Comparison of ENCODE assay signal across 9 mouse cellular contexts in the genomic region with DNA sequence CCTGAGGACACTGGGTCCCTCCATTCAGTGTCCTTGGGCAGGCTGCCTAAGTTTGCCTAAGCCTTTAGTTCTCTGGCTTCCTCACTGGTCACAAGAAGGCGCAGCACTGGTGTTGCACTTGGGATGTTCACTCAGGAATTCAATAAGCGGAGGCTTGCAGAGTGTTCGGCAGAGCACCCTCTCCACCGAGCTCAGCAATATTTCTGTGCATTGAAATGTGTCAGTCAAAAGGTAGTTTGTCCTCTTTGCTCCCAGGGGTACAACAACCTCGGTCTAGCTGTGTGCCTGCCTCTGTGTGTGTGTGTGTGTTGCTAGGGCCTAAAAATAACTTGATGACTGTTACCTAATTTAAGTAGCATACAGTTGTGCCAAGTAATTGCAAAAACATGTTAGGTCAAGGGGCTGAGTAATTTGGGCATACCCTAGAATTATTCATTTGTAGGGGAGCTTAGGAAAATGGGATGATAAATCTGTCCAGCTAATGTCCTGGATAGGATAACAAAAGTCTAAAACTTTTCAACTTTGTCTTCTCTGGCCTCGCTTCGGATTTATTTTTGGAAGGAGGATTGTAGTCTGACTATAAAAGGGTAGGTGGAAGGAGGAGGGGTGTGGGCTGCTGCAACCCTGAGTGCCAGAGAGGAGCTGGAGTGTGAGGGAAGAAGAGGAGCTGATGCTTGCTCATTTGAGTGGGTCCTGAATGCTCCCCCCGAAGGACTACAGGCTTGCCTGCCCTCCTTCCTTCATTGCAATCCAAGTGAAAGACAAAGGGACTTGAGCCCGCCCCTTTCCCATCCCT. TPM values are rescaled to one million over a fixed set of nuclear protein-coding genes. Genes with fewer than 3 reads are reported as not detected.
A peak's percentile ranks its signal among the peaks of the same experiment; 100 is the strongest.
DNase-seq lines count a peak whose midpoint lies in the region; ATAC-seq and TF ChIP-seq lines count a peak whose summit lies in the region.
"Had no signal": no experiment of that assay in that cellular context is flagged by ENCODE, and none has a peak within 500 bp of the region (broad histone marks: within the 10 kb centered on the region; RNA-seq: fewer than 3 reads in every experiment).

No protein-coding gene starts in this region.

- H3K36me3 ChIP-seq in intestine, embryonic 14.5 days (ENCODE audit: control insufficient read depth, insufficient read depth, low read length) = peaks cover 11% of the 10 kb centered on the region; the same call in 1 of the 2 replicates
- peaks cover 3% of the 10 kb centered on the region; the same call in 1 of the 2 replicates for H3K36me3 ChIP-seq in intestine, postnatal 0 days (ENCODE audit: control insufficient read depth, insufficient read depth)
- peaks cover 23% of the 10 kb centered on the region for H3K36me3 ChIP-seq in heart, embryonic 10.5 days
- no peaks in the 10 kb centered on the region for H3K36me3 ChIP-seq in lung, embryonic 15.5 days
- H3K36me3 ChIP-seq: G1E had no signal

- H3K4me1 ChIP-seq in intestine, embryonic 14.5 days (replicated peaks; ENCODE audit: control insufficient read depth, insufficient read depth, low read length) = peaks cover 6% of the 10 kb centered on the region; the same call in 1 of the 2 replicates
- no peaks in the 10 kb centered on the region for H3K4me1 ChIP-seq in intestine, postnatal 0 days (replicated peaks; ENCODE audit: control insufficient read depth, insufficient read depth, low read length)
- H3K4me1 ChIP-seq in heart, embryonic 10.5 days = peaks cover 48% of the 10 kb centered on the region
- peaks cover 10% of the 10 kb centered on the region; the same call in 1 of the 2 replicates for H3K4me1 ChIP-seq in lung, embryonic 15.5 days

- ATAC-seq in intestine, embryonic 14.5 days (replicated peaks; ENCODE audit: low FRiP score, low TSS enrichment, low read depth) = 0 out of 2 replicates have a peak, but pooled peaks have one; percentile 8
- no peak for ATAC-seq in intestine, postnatal 0 days
- ATAC-seq in lung, embryonic 15.5 days (ENCODE audit: borderline replicate concordance, extremely low read depth, low FRiP score, low TSS enrichment) = peak; percentile 62; the same call in 1 of the 2 replicates

- WGBS in intestine, embryonic 14.5 days = 51% methylated on average over 9 of the region's 9 CpGs
- WGBS in intestine, postnatal 0 days = 63% methylated on average over 9 of the region's 9 CpGs
- WGBS in heart, embryonic 10.5 days = 38% methylated on average over 9 of the region's 9 CpGs
- 54% methylated on average over 9 of the region's 9 CpGs for WGBS in lung, embryonic 15.5 days

- H3K4me2 ChIP-seq in intestine, embryonic 14.5 days (ENCODE audit: low read length) = peak overlapping the region; percentile 16
- no peak overlapping the region; the same call in 1 of the 2 replicates for H3K4me2 ChIP-seq in intestine, postnatal 0 days (replicated peaks; ENCODE audit: low read depth)
- H3K4me2 ChIP-seq in lung, embryonic 15.5 days = 0 out of 2 replicates have a peak overlapping the region, but pooled peaks have one; percentile 2

- no peak for TF ChIP-seq CTCF in intestine, postnatal 0 days (IDR thresholded peaks at IDR 0.05; ENCODE audit: low read depth)

- peak overlapping the region; percentile 77 for H3K27ac ChIP-seq in intestine, embryonic 14.5 days (ENCODE audit: low read depth)
- H3K27ac ChIP-seq in intestine, postnatal 0 days (ENCODE audit: low read depth, low read length) = no peak overlapping the region
- H3K27ac ChIP-seq in heart, embryonic 10.5 days = peak overlapping the region; percentile 88
- no peak overlapping the region for H3K27ac ChIP-seq in lung, embryonic 15.5 days

- H3K9ac ChIP-seq in intestine, embryonic 14.5 days (ENCODE audit: low read length) = peak overlapping the region; percentile 15; the same call in 1 of the 2 replicates
- no peak overlapping the region for H3K9ac ChIP-seq in intestine, postnatal 0 days (ENCODE audit: low read depth, low read length)
- no peak overlapping the region for H3K9ac ChIP-seq in lung, embryonic 15.5 days

- H3K4me3 ChIP-seq in intestine, embryonic 14.5 days (ENCODE audit: low read depth, low read length) = 0 out of 2 replicates have a peak overlapping the region, but pooled peaks have one; percentile 2
- H3K4me3 ChIP-seq in intestine, postnatal 0 days (ENCODE audit: low read depth, low read length) = no peak overlapping the region
- H3K4me3 ChIP-seq in heart, embryonic 10.5 days = peak overlapping the region; percentile 22; the same call in 1 of the 2 replicates
- H3K4me3 ChIP-seq in lung, embryonic 15.5 days = no peak overlapping the region

- H3K9me3 ChIP-seq in intestine, embryonic 14.5 days (ENCODE audit: control insufficient read depth, low read length) = no peaks in the 10 kb centered on the region
- no peaks in the 10 kb centered on the region for H3K9me3 ChIP-seq in intestine, postnatal 0 days (ENCODE audit: control insufficient read depth)
- H3K9me3 ChIP-seq in heart, embryonic 10.5 days = no peaks in the 10 kb centered on the region
- no peaks in the 10 kb centered on the region for H3K9me3 ChIP-seq in lung, embryonic 15.5 days

- no peaks in the 10 kb centered on the region for H3K27me3 ChIP-seq in intestine, embryonic 14.5 days (replicated peaks; ENCODE audit: control insufficient read depth, insufficient read depth, low read length)
- no peaks in the 10 kb centered on the region for H3K27me3 ChIP-seq in intestine, postnatal 0 days (replicated peaks; ENCODE audit: control insufficient read depth, insufficient read depth, low read length)
- H3K27me3 ChIP-seq in heart, embryonic 10.5 days (ENCODE audit: insufficient read depth, poor library complexity, severe bottlenecking) = no peaks in the 10 kb centered on the region
- H3K27me3 ChIP-seq in lung, embryonic 15.5 days = no peaks in the 10 kb centered on the region

- no peak for DNase-seq in intestine, embryonic 14.5 days (ENCODE audit: low spot score)
- DNase-seq in adrenal gland, adult (ENCODE audit: inconsistent age in 2 of 2, low spot score in 1 of 2) = peak; percentile 88 to 94
- DNase-seq in heart, embryonic 10.5 days (ENCODE audit: low spot score) = no peak
- no peak for DNase-seq in right cerebral cortex, postnatal 14 days
- no peak for DNase-seq in T-cell, adult 2 months (ENCODE audit: low spot score)
- DNase-seq in cerebellum, adult 11-12 months = no peak

RNA-seq across cellular contexts. Expression of a gene that starts 7.9 kb away (rescaled TPM):
- polyA plus RNA-seq in intestine, embryonic 14.5 days (2014; fragmentation: Nextera tagmentation; extraction: Ambion mirVana) = 0.93 and 1.6 TPM in 2 replicates
- polyA plus RNA-seq in intestine, postnatal 0 days (2015; fragmentation: Nextera tagmentation; extraction: Ambion mirVana) = 1.2 and 1.5 TPM in 2 replicates
- 1.1 and 1.3 TPM in 2 replicates for polyA plus RNA-seq in heart, embryonic 10.5 days (2016; fragmentation: Nextera tagmentation; extraction: Ambion mirVana)
- 1.1 and 1.5 TPM in 2 replicates for polyA plus RNA-seq in lung, embryonic 15.5 days (2015; fragmentation: Nextera tagmentation; extraction: Ambion mirVana)
- polyA plus RNA-seq: G1E had no signal

RNA-seq across cellular contexts. Expression of a gene that starts 28.9 kb away (rescaled TPM):
- 12.8 and 13.0 TPM in 2 replicates for polyA plus RNA-seq in intestine, embryonic 14.5 days (2014; fragmentation: Nextera tagmentation; extraction: Ambion mirVana)
- polyA plus RNA-seq in intestine, postnatal 0 days (2015; fragmentation: Nextera tagmentation; extraction: Ambion mirVana) = 6.5 and 8.1 TPM in 2 replicates
- 8.5 and 12.3 TPM in 2 replicates for polyA plus RNA-seq in heart, embryonic 10.5 days (2016; fragmentation: Nextera tagmentation; extraction: Ambion mirVana)
- polyA plus RNA-seq in lung, embryonic 15.5 days (2015; fragmentation: Nextera tagmentation; extraction: Ambion mirVana) = 6.7 and 7.8 TPM in 2 replicates
- polyA plus RNA-seq: G1E had no signal

Comparison
In these comparisons a context has a peak if more than half of its experiments do, and no peak if none do; other contexts are left out.
1. H3K27ac ChIP-seq: peak in intestine, embryonic 14.5 days (single experiment) and heart, embryonic 10.5 days (single experiment); none in intestine, postnatal 0 days (single experiment) and lung, embryonic 15.5 days (single experiment).
2. H3K4me3 ChIP-seq: peak in intestine, embryonic 14.5 days (single experiment) and heart, embryonic 10.5 days (single experiment); none in intestine, postnatal 0 days (single experiment) and lung, embryonic 15.5 days (single experiment).
3. DNase-seq: peak in adrenal gland, adult (2 of 2); none in intestine, embryonic 14.5 days (single experiment), heart, embryonic 10.5 days (single experiment), right cerebral cortex, postnatal 14 days (single experiment), T-cell, adult 2 months (single experiment) and cerebellum, adult 11-12 months (single experiment).